Mouse (Mus musculus) cortical plate, adult 2 months (tissue): ENCODE data around the gene Tmem164.

ENCODE experiments used
- CTCF ChIP-seq: fragments of 200-500 bp; IDR thresholded peaks from 2 replicates; pipeline ENCODE4 v1.5.1; 2011; ENCODE audit warnings: mild to moderate bottlenecking, control low read depth, low read length; ENCODE audit not compliant: insufficient read depth; ENCODE audit errors: extremely low read depth
- POLR2A ChIP-seq: fragments of 200-500 bp; IDR thresholded peaks from 2 replicates; pipeline ENCODE4 v1.6.1; 2011; ENCODE audit warnings: mild to moderate bottlenecking, low read length, control low read depth; ENCODE audit not compliant: insufficient read depth; ENCODE audit errors: extremely low read depth

DNA sequence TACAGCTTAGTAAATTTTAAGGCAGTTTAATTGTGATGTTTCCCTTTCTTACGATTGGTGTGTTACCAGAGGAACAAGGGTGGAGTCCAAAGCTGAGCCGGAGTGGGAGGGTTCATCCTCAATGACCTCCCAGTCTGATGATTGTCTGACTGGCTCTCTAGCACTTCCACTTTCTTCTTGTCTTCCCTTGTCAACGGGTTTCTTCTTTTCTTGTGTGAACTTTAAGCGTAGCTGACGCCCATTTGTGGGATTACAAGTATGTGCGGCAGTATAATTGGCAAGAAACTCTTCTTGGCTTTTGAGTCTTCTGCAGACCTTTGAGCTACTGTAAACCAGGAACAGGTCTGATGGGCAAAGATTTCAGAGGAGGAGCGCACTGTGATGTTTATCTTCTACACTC is 17.0 kb downstream of the Tmem164 start:
- TF ChIP-seq CTCF (no peak), POLR2A (no peak)
